Mouse (Mus musculus): ENCODE data around the gene Gm43638.
"Not testable (repeated sequence)": the region's sequence is repeated elsewhere in the genome, so short reads cannot be mapped to it uniquely, and the experiment has no call there.

Gm43638 gene

GRCm38 (mm10) chr5:87486706-87487105 is at the start of gene Gm43638:
Gene Gm43638, minus strand, starts transcription at chr5:87486806.
- not testable (repeated sequence) for DNase-seq

- DNase-seq: no peak
Observed at GRCm38 (mm10) chr5:87535994-87536644, 49.5 kb upstream of the Gm43638 start.

DNA sequence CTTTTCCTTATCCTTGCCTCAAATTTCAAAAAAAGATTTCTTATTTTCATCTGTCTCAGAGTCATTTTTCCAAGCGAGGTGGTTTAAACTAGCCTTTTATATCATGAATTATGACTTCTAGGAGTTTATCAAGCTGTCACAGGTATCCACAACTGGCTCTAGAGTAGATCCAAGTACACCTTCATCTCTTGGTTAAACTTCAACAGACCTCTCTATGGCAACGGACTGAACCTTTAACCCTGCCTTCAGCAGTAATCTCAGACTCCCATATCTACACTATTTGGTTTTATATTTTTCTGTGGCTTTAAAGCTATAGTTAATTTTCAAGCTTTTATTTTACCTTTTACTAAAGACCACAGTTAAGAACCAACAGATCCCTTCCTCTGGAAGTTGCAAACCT is 45.7 kb upstream of the Gm43638 start:
- DNase-seq: no peak

DNA sequence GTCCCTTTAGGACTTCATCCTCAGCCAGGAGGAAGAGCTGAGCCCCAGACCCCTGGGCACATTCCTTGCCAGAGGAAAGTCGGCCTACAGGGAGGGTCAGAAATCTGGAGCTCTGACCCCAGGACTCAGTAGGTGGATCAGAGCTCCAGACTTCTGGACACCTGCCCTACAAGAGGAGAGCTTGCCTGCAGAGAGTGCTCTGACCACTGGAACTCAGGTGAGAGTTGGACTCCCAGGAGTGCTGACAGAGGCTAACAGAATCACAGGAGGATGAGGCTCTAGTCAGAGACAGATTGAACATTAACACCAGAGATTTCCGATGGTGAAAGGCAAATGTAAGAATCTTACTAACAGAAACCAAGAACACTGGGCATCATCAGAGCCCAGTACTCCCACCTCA is 37.0 kb upstream of the Gm43638 start:
- not testable (repeated sequence) for DNase-seq

GRCm38 (mm10) chr5:87505776-87506458 is 19.3 kb upstream of the Gm43638 start:
- DNase-seq: no peak

- DNase-seq: no peak
Observed at GRCm38 (mm10) chr5:87502687-87503086, 16.1 kb upstream of the Gm43638 start.

- no peak for DNase-seq
Observed at GRCm38 (mm10) chr5:87499341-87499740, 12.7 kb upstream of the Gm43638 start.

DNA sequence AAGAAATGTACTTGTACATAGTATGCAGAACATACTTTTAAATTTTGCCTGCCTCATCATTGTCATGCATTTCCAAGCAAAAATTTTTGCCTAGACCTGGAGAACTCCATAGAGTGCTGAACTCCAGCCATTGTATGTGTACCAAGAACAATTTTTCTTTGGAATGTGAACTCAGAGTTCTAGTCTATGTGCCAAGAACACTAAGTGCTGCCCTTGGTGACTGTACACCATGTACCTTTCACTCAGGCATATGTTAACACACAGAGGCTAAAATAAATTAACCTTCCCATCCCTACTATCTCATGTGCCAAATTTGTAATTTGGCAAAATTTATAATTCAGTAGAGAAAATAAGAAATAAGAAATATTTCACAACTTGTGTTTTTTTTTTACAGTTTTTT is 12.3 kb upstream of the Gm43638 start:
- no peak for DNase-seq

GRCm38 (mm10) chr5:87490771-87491170 is 4.2 kb upstream of the Gm43638 start, which contains the start of gene Ugt2a1:
Gene Ugt2a1, minus strand, starts transcription at chr5:87490871.
- DNase-seq: no peak

- DNase-seq: no peak
Observed at GRCm38 (mm10) chr5:87482160-87482559, 4.4 kb downstream of the Gm43638 start, which contains the start of gene Ugt2a2. Gene Ugt2a2, minus strand, starts transcription at chr5:87482260.

DNA sequence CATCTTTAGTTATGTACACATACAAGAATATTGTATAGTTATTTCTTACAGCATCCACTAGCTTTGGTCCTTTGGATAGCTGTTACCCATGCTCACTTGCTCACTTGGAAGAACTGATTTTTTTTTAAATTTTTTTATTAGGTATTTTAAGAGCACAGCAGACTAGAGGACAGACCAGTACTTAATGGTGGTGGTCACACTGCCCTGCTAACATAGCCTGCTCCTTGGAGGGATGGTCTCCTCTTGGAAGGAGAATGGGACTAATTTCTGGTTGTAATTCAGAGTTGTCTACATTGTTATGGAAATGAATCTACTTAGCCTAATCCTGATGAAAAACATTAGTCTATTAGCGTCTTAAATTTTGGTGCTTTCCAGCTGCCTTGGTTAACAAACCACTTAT is 27.8 kb downstream of the Gm43638 start:
- no peak for DNase-seq

- no peak for DNase-seq
Observed at GRCm38 (mm10) chr5:87457701-87458100, 28.9 kb downstream of the Gm43638 start.

DNA sequence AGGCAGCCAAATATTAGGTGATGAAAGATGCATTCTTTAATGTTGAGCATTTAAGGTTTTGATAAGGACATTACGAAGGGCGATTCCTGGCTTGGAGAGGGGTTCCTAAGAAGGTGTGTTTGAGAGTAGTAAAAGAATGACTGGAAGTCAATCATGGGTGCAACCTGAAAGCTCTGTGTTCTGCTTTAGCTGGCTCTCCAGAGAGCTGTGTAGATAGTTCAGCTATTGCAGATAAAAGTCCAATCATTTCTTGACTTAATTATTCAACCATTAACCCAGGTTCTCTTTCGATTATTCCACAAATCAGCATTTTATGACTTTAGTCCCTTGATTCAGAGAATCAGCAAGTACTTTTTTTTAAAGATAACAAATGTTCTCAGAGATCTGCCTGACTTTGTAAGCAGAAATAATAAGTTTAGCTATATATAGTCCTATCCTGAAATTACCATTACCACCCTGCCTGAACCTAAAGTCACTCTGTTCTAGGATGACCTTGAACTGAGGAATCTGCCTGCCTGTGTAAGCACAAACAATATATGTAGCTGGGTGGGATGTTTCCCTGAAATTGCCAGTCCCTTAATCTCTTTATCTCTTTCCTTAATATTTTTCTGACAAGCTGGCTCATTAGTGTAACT is 30.3 kb downstream of the Gm43638 start:
- DNase-seq: no peak

DNA sequence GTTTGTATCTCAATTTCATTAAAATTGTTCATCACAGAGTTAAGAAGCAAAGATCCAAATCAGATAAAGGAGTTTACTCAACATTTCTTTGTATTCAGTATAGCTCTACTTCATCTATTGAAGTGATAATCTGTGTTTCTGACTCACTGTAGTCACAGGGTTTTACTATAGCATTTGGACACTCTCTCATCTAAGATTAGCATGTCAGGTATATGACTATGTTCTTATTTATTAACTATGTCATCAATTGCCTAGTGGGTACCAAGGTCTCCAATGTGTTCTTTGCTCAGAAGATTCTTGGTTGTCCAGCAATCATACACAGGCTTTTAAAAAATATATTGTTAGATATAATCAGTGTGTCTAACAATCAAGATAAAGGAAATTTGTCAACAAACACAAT is 31.1 kb downstream of the Gm43638 start:
- DNase-seq: no peak

DNA sequence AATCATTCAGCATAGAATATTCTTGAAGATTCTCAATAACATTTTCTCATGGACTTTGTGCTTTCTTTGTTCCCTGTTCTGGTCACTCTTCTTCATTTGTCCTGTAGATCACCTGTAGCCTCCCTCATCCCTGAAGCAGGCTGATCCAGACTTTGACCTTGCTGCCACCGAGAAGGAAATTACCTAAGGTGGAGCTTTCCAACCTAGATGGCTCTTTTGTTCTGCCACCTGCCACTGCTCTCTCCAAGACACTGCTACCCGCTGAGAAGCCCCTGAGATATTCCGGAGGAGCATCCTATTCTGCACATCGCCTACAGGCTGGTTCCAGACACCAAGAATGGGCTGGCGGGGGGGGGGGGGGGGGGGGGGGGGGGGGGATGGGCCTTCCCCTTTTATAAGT is 34.1 kb downstream of the Gm43638 start:
- not testable (repeated sequence) for DNase-seq

GRCm38 (mm10) chr5:87436264-87436663 is 50.3 kb downstream of the Gm43638 start:
- no peak for DNase-seq

GRCm38 (mm10) chr5:87425676-87426075 is 60.9 kb downstream of the Gm43638 start:
- DNase-seq: no peak

DNA sequence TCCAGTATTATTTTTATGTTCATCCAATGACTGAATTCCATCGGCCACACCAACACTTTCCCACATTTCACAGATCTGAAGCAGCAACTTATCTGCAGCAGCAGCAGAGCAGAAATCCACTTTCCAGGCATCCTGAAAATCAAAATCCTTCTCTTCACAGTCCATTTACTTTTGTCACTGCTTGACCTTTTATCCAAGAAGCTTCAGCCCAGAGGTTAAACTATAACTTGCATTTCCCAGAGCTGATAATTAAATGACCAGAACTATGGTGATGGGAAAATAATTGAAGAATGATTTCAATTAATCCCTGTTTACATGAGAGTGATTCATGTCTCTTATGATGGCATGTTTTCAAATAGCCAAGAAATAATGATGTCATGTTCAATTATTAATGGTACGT is 62.6 kb downstream of the Gm43638 start, which contains the start of gene Ugt2b38:
TSS of gene Ugt2b38 (minus strand) at position 163 of the 400 bp plus-strand sequence.
- DNase-seq: not testable (repeated sequence)
